Mouse (Mus musculus): ENCODE results near the gene Timm10b.

DNA sequence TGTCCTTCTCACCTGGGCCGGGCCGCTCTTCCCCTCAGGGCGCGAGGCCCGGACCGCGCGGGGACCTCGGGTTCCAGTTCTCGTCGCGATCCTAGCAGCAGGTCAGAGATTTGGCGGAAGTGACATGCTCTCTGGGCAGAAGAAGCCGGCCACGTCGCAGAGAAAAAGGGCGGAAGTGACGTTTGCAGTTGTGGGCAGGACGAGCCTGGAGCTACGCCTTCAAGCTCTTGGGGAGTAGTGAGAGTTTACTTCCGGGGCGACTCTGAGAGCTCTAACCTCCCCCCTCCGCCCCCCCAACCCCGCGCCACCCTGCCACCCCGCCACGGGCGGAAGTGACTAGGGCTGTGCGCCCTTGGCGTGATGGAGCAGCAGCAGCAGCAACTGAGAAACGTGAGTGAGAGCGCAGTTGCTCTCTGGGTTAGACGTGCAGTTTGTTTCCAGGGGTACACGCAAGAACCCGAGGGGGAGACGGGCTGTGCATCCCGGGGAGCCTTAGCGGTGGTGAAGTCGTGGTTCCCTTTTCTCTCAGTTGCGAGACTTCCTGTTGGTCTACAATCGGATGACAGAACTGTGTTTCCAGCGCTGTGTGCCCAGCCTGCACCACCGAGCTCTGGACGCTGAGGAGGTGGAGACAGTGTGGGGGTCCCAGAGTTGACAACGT lies 507 bp downstream of the Timm10b start, which contains the start of the genes Arfip2 and Gm45799:
- TF ChIP-seq CEBPB (IDR thresholded peaks at IDR 0.05; ENCODE audit: low read depth) (no peak), CTCF (IDR thresholded peaks at IDR 0.05; ENCODE audit: control insufficient read depth, insufficient read depth, insufficient read length) (no peak), MYOG (IDR thresholded peaks at IDR 0.05; ENCODE audit: control insufficient read depth, extremely low read depth, insufficient read length) (no peak), MYOD1 (IDR thresholded peaks at IDR 0.05; ENCODE audit: control insufficient read depth, insufficient read length, low read depth) (no peak), USF1 (IDR thresholded peaks at IDR 0.05; ENCODE audit: low read depth) (no peak), MAX (IDR thresholded peaks at IDR 0.05) (no peak)
